Mouse (Mus musculus) fibroblast of lung, adult 2 months (primary cell): Measurements from ENCODE around the gene Hspb7.

Source experiments
- DNase-seq: peaks from one replicate; pipeline ENCODE4 v3.0.0-alpha.2; 2011; ENCODE audit warnings: low read depth

The Hspb7 gene

DNA sequence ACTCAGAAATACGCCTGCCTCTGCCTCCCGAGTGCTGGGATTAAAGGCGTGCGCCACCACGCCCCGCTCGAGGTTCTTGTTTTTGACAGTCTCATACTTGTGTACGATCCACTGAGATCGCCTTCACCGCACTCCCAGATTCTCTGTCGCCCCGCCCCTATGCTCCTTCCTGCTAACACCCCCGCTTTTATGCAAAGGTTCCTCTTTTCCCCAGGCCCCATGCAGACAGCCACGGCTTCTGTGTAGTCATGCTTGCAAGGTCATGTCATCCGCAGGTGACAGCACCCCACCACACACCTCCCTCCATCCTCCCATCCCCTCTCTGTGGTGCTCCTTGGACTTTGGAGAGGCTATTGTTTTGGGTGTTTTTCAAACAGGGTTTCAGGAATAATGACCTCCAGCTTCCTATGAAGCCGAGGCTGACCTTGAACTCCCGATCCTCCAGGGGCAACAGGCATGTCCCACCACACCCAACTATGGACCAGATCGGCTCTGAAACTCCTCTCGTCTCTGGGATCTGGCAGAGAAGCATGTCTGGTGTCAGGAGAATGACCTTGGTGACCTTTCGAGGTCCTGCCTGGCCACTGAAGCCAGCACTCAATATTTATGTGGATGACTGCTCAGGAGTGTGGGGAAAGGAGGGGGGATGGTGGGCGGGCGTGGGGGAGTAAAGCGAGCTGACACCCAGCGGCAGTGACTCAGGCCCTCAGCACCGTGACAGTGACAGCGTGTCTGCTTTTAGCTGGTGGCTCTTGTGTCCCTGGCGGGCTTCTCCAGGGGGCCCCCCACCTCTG is 984 bp upstream of the Hspb7 start:
- no peak for DNase-seq

DNA sequence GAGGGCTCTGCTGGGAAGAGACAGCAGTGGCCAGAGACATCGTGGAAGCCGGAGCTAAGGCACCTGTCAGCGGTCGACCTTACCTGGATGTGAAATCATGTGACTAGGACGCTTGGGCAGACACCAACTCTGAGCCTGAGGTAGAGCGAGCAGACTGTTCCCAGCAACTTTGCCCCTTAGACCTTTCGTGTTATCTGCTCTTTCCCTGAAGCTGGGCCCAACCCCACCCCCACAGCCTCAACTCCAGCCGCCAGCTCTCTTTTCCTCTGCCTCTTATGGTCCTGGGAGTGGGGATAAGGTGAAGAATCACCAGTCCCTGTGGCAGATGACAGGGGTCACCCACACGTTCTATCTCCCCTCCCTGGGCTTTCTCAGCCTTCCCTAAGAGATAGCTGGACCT is 307 bp downstream of the Hspb7 start:
- DNase-seq, result no peak

DNA sequence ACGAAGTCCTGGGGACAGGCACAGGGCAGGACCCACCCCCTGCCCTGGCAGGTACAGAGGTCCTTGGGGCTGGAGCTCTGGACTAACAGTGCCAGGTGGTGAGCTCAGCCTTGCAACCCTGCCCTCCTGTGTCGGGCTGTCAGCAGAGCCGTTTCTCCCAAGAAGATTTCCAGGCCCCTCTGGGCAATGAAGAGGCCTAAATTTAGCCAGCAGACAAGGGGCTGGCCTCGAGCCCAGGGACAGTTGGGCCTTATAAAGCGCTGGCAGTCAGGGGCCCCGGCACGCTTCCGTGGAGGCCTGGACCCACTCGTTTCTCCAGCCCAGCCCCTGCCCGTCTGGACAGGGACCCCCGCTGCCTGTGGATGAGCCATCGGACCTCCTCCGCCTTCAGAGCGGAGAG is 844 bp downstream of the Hspb7 start:
- DNase-seq, result no peak

DNA sequence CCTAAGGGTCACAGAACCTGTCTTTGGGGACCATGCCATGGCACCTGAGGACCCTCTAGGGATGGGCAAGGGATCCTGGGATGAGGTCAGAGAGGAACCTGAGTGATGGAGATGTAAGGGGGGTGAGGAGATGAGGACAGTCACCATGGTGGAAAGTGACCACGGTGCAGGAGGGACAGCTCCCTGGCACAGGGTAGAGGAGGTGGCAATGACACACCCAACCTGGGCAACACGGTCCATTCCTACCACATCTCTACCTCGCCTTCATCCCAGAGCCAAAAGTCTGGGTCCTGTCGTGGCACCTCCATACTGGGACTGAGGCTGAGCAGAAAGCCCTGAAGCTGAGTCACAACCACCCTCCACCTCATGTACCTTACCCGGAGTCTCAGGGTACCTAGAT is 2.3 kb downstream of the Hspb7 start:
- DNase-seq, result no peak

DNA sequence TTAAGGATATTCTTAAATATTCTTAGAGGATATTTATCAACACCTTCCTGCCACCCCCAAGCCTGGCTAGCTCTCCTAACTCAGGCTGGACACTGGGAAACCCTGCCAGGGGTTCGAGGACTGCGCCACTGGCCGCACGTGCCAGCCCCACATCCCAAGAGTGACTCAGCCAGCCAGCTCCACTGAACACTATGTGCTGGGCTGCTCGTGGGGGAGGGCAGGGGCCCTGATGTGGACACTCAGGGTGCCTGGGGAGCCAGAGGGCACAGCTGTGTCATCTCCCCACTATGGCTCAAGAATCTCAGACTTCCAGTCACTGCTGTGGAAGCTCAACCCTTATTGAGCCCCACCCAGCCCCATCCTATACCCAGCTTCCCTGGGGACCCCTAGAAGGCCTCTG is 2.7 kb downstream of the Hspb7 start:
- no peak for DNase-seq

DNA sequence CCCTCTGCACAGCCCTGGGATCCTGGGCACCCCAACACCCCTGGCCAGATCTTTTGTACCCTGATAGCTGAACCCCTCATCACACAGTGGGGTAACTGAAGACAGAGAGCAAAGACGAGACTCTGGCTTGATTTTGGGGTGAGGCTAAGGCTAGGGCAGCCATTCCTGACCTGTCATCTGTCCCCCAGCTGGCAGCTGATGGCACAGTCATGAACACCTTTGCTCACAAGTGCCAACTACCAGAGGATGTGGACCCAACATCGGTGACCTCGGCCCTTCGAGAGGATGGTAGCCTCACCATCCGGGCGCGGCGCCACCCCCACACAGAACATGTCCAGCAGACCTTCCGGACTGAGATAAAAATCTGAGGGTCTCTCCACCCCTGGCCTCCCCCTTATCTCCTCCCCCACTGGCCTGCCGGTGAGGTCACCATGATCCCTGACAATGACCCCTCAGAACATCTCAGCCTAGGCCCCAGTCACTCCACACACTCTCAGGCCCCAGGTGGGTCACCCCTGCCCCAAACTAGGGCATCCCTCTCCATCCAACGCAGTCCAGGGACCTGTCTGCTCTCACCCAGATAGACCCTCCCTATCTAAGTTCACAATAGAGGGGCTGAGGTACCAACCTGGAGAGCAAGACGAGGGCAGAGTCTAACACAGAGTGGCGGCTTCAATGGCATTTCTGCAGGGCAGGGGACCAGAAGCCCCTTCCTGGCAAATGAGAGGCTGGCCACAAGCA is 3.3 kb downstream of the Hspb7 start:
- no peak for DNase-seq

DNA sequence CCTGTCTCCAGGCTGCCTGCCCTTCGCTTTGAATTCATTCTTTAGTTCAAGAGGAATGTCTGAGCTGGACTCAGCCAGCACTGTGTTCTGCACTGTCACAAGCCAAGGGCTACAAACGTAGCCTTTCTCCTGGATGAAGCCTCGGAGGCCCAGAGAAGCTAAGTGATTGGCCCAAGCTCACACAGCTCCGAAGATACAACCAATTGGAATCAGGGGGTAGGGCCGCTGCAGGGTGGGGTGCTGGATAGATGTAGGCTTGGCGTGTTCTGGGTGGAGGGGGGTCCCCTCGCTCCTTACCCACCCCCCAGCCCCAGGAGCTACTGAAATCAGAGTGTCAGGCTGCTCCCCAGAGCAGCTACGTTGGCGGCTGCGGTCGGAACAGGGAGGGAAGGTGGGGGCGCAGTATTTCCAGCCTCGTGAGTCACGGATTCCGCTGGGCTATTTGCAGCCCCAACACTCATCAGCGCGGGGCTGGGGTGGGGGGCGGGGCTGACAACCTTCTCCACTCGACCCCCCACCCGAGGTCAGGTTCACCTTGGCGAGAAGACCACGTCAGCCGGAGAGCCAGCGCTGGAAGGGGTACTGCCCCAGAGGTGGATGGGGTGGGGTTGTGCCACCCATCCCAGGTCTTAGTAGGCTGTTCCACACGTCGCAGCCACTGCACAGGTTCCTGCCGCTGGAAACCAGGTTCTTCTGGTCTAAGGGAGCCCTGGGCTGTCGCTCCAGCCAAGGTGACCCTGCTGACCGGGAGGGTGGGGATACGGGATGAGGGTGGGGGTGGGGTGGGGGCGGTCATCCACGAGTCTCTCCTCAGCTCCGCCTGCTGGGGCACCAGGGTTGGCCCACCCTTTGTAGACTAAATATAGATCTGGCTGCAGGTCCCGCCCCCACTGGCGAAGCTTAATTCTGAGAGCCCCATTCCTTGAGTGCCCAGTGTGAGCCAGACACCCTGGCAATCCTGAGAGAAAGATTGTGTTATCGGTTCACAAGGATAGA is 5.2 kb downstream of the Hspb7 start:
- peak; percentile 88 for DNase-seq

DNA sequence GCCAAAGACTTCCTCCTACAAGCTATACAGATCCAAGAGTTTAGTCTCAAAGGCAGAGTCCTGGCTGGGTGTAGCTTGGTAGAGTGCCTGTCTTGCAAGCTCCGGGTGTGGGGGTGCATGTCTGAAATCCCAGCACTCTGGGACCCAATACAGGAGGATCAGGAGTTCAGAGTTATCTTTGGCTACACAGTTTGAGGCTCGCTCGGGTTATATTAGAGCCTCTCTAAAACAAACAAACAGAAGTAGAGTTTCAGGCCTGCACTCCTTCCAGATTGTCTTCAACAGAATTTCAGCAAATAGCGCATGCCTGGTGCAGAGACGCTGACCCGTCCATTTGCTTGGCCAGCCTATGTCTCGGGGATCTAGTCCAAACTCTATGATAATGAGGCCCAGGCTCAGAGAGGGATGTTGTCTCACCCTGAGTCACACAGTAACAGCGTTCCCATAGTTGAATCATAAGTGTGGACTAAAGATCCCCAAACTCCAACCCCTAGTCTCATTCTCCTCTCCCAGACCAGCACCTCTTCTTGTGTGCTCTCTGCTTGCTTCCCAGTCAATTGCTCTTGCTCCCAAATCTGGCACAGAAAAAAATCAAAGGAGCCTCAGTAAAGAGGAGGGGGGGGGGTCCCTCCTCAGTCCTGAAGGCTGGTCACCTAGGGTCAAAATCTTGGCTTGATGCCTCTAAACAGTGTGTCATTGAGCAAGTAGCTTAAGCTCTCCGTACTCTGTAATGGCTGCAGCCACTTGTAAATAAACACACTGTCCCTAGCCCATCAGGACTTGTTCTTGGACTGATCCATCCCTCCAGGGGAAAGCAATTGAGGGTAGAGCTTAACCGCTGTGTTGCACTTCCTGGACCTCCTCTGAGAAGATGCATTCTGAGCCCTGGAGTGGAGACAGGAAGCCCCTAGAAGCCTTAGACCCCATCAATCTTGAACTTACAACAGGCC is 6.5 kb downstream of the Hspb7 start:
- DNase-seq, result peak; percentile 62

DNA sequence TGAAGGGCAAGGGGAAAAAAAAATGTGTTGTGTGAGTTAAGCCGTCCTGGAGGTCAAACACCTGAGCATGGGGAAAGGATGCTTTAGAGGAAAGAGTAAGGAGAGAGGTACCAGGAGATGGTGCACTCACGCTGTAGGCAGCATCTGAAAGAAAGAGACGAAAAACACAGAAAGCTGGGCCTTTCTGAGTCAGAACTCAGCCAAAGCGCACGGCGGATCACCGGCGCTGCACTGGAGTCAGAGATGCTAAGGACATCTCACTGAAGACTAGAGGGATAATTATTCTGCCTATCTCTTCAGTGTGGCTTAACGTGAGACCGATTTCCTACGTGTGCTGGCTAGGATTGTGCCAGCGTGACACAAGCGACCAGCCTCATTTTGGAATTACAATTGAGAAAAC is 7.3 kb downstream of the Hspb7 start:
- no peak for DNase-seq

DNA sequence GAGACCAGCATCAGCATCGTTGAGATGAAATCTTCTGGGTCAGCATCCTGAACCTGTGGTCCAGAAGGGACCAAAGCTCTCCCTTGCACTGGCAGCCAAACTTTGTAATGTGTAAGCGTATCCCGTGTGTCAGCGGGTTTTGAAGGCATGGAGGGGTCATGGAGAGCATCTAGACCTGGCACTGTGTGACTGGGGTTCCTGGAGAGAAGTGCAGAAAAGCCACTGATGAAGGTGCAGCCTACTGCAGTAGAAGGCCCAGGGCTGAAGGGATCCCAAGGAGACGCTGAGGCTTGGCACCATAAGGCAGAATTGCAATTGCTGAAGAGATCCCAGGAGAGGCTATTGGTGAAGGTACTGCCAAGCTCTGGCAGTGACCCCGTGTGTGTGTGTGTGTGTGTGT is 8.8 kb downstream of the Hspb7 start:
- DNase-seq, result no peak

DNA sequence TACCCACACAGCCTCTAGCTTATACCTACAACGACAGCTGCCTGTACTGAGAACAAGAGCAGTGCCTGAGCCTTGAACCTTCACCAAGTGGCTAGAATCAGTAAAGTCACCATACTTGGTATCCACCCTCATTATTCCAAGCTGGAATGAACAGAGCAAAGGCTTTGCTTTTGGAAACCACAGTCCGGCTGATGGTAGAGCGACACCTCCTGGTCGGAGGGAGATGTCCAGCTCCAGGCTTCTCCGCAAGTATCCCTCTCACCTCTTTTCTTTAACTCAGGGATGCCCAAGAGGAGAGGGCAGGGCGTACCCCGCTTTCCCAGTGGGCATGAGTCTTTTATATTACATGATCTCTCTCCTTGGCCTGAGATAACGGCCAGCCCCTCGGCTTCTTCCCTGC is 9.3 kb downstream of the Hspb7 start:
- DNase-seq, result no peak

DNA sequence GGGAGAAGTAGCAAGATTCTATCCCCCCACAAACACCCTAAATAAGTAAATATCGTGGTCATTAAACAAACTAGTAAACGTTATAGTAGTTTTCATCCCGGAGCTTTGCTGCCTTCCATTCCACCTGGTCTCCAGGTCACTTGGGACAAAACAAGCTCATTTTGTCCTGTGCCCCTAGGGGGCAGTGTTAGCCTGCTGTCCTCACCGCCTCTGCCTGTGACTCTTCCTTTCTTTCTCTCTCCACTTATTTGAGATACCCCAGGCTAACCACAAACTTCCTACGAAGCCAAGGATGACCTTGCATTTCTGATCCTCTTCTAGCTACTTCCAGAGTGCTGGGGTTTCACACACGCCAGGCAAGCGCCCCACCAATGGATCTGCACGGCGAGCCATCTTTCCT is 10.4 kb downstream of the Hspb7 start:
- DNase-seq, result no peak

DNA sequence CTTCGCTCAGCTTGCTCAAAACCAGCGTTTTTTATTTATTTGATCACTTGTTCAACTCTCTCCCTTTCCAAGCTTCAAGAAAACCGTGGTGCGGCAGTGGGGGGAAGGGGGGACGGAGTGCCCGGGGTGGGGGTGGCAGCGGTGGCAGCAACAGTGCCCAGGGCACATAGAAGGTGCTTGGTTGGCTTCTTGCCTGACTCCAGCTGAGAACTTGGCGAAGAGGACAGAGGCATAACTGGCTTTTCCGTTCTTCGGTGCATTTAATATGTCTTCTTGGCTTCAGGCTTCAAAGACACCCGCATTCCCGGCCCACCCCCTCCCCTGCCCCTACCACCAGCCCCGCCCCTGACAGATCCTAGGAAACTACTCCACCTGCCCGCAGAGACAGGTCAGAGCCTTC is 12.1 kb downstream of the Hspb7 start:
- no peak for DNase-seq

DNA sequence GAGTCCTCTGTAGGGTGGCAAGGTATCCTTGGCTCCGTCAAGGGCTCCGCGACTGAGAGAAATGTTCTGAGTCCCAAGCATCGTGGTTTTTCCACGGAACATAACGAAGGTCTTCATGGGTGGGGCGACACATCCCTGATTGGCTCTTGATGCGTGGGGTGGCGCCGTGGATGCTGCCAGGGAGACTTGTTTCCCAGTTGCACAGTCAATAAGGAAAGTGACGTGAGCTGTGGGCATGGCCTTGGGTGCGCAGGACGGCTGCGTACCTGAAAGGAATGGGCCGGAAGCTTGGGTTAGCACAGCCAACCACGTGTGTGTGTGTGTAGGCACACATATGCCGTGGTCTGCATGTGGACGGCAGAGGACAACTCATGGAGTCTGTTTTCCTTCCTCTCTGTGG is 12.6 kb downstream of the Hspb7 start:
- no peak for DNase-seq

DNA sequence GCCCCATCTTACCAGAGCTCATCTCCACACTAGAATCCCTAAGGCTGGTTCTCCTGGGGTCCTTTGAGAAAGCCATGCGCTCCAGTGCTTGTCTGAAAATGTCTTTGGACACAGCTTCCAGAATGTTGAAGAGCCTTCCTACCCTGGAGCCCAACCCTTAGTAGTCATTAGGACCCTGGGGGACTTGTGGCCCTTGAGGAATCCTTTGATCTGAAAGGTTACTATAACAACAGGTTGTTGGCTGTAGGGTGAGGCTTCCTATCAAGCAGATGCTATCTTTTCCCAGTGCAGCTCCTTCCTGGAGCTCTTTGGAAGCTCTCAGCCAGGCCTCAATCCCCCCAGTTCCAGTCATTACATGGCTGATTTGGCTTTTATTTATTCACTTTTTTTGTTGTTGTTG is 15.4 kb downstream of the Hspb7 start, which contains the start of gene Srarp:
TSS of gene Srarp (minus strand) at position 132 of the 400 bp plus-strand sequence.
- no peak for DNase-seq

DNA sequence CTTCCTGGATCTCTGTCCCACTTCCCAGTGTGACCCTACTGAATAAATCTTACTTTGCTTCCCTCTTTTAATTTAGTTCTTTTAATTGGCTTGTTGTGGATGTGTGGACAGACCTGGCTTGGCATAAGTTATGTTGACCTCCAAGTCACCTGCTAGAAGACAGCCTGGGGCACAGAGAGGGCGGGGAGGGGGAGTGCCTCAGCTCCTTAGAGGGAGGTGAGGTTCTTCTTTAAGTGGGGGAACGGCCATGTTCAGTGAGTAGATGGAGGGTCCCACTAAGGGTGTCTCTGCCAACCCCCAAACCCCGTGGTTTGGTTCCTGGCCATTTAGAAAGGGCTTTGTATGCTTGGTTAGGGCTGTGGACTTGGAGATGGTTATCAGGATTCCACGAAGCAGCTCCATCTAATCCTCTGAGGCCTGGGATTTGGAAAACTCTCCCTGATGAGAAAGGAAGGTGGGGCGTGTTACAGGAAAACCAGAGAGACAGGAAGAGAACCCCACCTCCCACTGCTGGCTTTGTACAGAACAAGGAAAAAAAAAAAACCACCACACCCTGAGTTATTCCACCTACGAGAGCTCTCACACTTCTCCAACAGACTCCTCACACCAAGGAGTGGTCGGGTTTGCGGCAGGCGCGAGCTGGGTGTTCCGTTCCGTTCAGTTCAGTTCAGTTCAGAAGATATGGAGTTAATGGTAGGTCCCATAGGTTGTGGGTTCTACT is 18.7 kb downstream of the Hspb7 start:
- DNase-seq, result no peak

DNA sequence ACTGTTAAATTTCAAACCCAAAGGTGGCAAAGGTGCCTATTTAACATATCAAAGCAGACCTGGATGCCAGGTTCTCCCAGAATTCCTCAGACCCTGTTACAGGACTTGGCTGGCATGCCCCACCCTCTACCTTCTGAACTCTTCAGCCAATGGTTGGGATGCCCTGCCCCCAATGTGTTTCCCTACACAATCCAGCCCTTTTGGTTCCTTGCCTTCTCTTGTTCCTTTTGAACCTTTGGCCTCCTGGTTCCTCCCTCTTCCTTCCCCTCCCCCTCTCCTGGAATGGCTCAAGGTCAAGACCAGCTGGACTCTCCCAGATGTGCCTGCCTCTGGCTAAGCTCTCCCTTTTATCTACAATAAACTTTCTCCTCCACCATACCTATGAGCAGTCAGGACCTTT is 20.3 kb downstream of the Hspb7 start:
- no peak for DNase-seq

DNA sequence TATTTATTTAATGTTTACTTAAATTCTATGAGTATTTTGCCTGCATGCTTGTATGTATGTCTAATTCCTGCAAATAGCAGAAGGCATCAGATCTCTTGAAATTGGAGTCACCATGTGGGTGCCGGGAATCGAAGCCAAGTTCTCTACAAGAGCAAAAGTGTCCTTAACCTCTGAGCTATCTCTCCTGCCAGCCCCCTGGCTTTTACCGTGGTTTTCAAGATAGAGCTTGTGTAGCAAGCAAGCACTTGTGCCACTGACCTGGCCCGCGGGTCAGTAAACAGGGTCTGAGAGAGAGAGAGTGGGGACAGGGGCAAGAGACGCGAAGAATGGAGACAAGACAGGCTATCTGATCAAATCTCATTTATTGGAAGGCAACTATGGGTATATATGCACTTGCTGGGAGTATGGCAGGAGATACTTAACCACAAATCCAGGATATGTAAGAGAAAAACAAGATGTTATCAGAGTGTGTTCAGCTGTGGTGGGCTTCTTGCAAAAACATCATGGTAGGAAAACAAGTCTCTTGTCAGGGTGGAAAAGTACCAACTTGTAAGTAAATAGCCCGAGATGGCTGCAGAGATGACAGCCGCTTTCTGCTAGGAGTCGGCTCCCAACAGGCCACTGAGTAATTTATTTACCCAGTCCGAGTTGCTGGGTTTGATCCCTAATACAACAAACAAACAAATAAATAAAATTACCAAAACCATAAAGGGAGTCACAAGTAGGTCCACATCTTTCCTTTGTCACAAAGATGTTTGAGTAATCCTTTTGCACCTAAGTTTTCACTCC is 23.3 kb downstream of the Hspb7 start:
- DNase-seq, result no peak

DNA sequence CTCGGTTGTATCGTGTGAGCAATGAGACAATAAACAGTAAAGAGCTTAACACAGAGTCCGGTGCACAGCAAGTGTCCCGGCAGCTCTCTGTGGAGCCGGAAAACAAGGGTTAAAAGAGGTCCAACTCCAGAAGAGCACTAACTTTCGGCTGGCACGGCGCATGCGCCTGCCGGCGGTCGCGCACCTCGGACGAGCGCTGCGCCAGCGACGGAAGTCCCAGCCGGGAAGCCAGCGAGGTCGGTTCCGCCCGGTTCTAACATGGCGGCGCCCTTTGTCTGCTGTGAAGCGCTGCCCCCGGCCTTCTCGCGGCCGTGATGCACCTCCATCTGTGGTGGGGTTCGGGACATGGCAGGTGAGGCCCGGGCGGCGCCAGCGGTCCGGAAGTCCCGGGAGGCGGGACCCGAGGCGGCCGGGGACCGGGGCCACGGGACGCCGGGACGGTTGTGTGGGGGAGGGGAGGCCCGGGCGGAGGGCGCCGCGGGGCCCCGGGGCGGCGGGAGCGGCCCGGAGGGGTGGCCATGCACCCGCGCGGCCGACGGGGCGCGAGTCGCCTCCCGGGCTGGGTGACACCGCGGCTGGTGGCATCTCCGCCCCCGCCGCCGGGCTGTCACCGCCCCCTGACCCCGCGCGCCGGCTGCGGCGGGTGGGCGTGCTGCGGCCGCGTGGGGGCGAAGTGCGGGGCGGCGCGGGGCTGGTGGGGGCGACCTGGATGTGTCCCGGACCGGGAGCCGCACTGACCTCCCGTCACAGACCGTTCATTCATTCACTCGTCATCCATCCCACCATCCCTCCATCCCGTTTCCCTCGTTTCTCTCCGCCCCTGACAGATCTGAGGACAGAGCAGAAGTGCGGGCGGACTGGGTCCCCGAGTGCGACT is 24.1 kb downstream of the Hspb7 start, which contains the start of gene Zbtb17:
TSS of gene Zbtb17 (plus strand) at position 204 of the 877 bp plus-strand sequence.
- no peak for DNase-seq
